Mouse (Mus musculus) embryo, embryonic 10.5 days (tissue): Measurements from ENCODE around the gene Mrpl52.

Experiments
- DNase-seq: peaks from one replicate; pipeline ENCODE4 v3.0.0-alpha.2; 2015; ENCODE audit warnings: low spot score

Mrpl52 gene

GRCm38 (mm10) chr14:54472671-54473070 lies 46.0 kb downstream of the Mrpl52 start:
- DNase-seq: no peak

GRCm38 (mm10) chr14:54474744-54475143 lies 48.0 kb downstream of the Mrpl52 start:
- no peak for DNase-seq

- peak; percentile 83 for DNase-seq
These were observed 49.5 kb downstream of the Mrpl52 start, which contains the start of gene Rem2 for GRCm38 (mm10) chr14:54475941-54476844. Gene Rem2 (plus strand): TSS chr14:54476100.

GRCm38 (mm10) chr14:54477172-54477909 lies 50.6 kb downstream of the Mrpl52 start:
- DNase-seq: no peak
